Mouse (Mus musculus) midbrain, embryonic 16.5 days (tissue): Measurements from ENCODE around the gene Calhm3. TPM values are rescaled to one million over a fixed set of nuclear protein-coding genes. Genes with fewer than 3 reads are reported as not detected.

Experiments
- ATAC-seq: fragments of 200-750 bp; cut with Nextera tagmentation; 2 replicates; pipeline ENCODE4 v1.8.0; 2017; ENCODE audit warnings: moderate TSS enrichment
- H3K27ac ChIP-seq: fragments of 300-500 bp; sonication (generic); 2 replicates; pipeline ENCODE4 v1.5.1; 2014; ENCODE audit warnings: mild to moderate bottlenecking, low read length, mixed read lengths
- H3K27me3 ChIP-seq: fragments of 300-500 bp; sonication (generic); 2 replicates; pipeline ENCODE4 v1.6.1; 2014; ENCODE audit warnings: low read depth, low read length, mixed read lengths; ENCODE audit not compliant: control insufficient read depth, insufficient read depth
- H3K36me3 ChIP-seq: fragments of 300-500 bp; sonication (generic); 2 replicates; pipeline ENCODE4 v1.6.1; 2014; ENCODE audit warnings: mild to moderate bottlenecking, low read length, moderate library complexity, mixed read lengths; ENCODE audit not compliant: control insufficient read depth, insufficient read depth
- H3K4me1 ChIP-seq: fragments of 300-500 bp; sonication (generic); 2 replicates; pipeline ENCODE4 v1.6.1; 2014; ENCODE audit warnings: mild to moderate bottlenecking, low read length, mixed read lengths; ENCODE audit not compliant: control insufficient read depth, insufficient read depth
- H3K4me2 ChIP-seq: fragments of 300-500 bp; sonication (generic); 2 replicates; pipeline ENCODE4 v1.6.1; 2014; ENCODE audit warnings: mild to moderate bottlenecking, low read length, mixed read lengths
- H3K4me3 ChIP-seq: fragments of 300-500 bp; sonication (generic); 2 replicates; pipeline ENCODE4 v1.5.1; 2014; ENCODE audit warnings: low read depth, mild to moderate bottlenecking, low read length, moderate library complexity, mixed read lengths
- H3K9ac ChIP-seq: fragments of 300-500 bp; sonication (generic); 2 replicates; pipeline ENCODE4 v1.6.1; 2014; ENCODE audit warnings: low read depth, low read length, mixed read lengths
- H3K9me3 ChIP-seq: fragments of 300-500 bp; sonication (generic); replicated peaks from 2 replicates; pipeline ENCODE4 v1.6.1; 2014; ENCODE audit warnings: mild to moderate bottlenecking, low read length, mixed read lengths; ENCODE audit not compliant: control insufficient read depth, poor library complexity, severe bottlenecking
- WGBS: fragments of 180-500 bp; shearing (Covaris S2); extraction: QIAGEN DNeasy Blood & Tissue Kit; methylation state at CpG from one replicate; pipeline ENCODE4 v1.1.7; 2014; 5-methylcytosine and 5-hydroxymethylcytosine counted together
- polyA plus RNA-seq: library from polyadenylated mRNA; unstranded; fragments of >200 nt; fragmentation: Nextera tagmentation; extraction: Ambion mirVana; gene quantifications from 2 replicates; pipeline ENCODE4 v1.2.1, GENCODE M21; 2015

The Calhm3 gene
- polyA plus RNA-seq, result not detected in 2 replicates

DNA sequence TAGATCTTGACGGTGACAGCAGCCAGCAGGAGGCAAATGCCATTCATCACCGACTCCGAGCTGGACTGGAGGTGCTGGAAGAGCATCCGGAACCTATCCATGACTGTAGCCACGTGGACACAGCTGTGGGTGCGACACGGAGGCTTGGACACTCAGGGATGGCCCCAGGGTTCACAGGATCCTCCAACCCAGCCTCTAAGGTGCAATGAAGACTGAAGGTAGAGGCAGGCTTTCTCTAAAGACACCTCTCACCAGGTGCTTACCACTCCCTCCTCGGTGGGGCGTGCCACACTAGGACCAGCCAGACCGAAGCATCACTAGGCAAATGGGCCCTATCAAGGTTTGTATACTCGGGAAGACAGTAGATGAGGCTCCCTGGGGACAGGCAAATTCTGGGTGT is at the start of gene Calhm3:
TSS of gene Calhm3 (minus strand) at position 101 of the 400 bp plus-strand sequence.
- 84% methylated on average over 11 of the region's 11 CpGs for WGBS
- Histone ChIP-seq H3K9ac (no peak within 1 kb of the TSS), H3K4me1 (no peaks in the 10 kb centered on the region), H3K4me3 (no peak within 1 kb of the TSS), H3K27ac (no peak within 1 kb of the TSS), H3K4me2 (no peak within 1 kb of the TSS), H3K9me3 (no peaks in the 10 kb centered on the region), H3K36me3 (no peaks in the 10 kb centered on the region), H3K27me3 (no peaks in the 10 kb centered on the region)
- no peak for ATAC-seq

DNA sequence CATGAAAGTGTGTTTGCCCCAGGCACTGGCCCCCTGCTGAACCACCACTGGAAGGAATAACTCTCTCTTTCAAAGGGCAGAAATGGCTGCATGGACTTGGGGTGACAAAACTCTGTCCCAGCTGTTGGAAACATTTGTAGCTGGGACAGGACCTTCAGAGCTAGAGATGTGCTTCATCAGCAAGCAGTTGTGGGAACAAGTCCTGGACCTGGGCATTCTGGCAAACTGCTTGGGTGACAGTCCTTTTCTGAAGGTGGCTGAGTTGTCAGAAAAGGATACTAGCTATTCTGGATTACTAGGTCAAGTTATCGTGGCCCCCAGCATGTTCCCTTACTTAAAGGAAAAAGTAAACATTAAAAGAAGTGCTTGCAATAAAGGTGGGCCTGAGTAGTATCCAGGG is 48.6 kb upstream of the Calhm3 start:
- no peak for ATAC-seq
- Histone ChIP-seq H3K27me3 (no peaks in the 10 kb centered on the region; the same call in 1 of the 2 replicates), H3K9me3 (no peaks in the 10 kb centered on the region), H3K9ac (no peak overlapping the region), H3K4me2 (no peak overlapping the region), H3K4me3 (no peak overlapping the region), H3K27ac (no peak overlapping the region), H3K36me3 (no peaks in the 10 kb centered on the region), H3K4me1 (peaks cover 2% of the 10 kb centered on the region; the same call in 1 of the 2 replicates)
- WGBS, result 78% methylated on average over 1 of the region's 1 CpGs

DNA sequence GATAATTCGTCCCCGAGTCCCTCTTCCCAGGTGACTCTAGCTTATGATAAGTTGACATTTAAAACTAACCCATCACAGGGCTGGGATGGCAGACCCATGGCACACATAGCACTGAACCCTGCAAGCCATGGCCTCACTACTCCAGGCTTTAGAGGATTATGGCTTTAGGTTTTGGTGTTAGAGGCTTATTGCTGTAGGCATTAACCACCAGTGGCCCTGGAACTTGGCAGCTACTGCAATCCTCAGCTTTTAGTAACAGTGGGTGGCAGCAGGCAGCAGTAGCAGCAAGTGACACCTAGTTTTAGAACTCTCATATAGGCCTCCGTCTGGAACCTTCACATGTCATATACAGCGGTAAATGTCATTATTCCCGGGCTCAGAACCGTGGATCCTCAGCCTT is 47.1 kb upstream of the Calhm3 start:
- WGBS, result 87% methylated on average over 6 of the region's 6 CpGs
- Histone ChIP-seq H3K4me1 (peaks cover 5% of the 10 kb centered on the region; the same call in 1 of the 2 replicates), H3K9me3 (no peaks in the 10 kb centered on the region), H3K36me3 (no peaks in the 10 kb centered on the region), H3K4me3 (no peak overlapping the region), H3K9ac (no peak overlapping the region), H3K4me2 (no peak overlapping the region), H3K27me3 (no peaks in the 10 kb centered on the region; the same call in 1 of the 2 replicates), H3K27ac (no peak overlapping the region)
- no peak for ATAC-seq

DNA sequence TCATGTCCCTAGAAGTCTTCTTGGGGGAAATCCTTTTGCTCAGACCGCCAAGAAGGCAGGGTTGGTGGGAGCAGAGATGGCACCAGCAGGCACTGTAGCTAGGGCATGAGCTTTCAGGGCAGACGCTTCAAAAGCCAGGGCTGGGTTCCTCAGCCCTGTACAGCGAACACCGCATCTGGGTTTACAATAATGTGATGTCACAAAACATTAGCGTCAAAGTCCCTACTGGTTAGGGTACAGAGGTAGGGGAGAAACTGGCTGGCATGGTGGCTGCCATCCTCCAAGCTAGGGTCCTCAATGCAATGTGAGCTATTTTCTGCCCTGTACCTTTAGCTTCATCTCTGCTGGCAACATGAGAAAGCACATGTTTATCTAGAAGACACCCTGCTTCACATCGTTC is 45.5 kb upstream of the Calhm3 start:
- Histone ChIP-seq H3K27me3 (no peaks in the 10 kb centered on the region; the same call in 1 of the 2 replicates), H3K36me3 (no peaks in the 10 kb centered on the region), H3K4me2 (no peak overlapping the region), H3K9me3 (no peaks in the 10 kb centered on the region), H3K9ac (no peak overlapping the region), H3K4me1 (peaks cover 5% of the 10 kb centered on the region; the same call in 1 of the 2 replicates), H3K27ac (no peak overlapping the region), H3K4me3 (no peak overlapping the region)
- ATAC-seq, result no peak
- WGBS, result 86% methylated on average over 6 of the region's 6 CpGs

DNA sequence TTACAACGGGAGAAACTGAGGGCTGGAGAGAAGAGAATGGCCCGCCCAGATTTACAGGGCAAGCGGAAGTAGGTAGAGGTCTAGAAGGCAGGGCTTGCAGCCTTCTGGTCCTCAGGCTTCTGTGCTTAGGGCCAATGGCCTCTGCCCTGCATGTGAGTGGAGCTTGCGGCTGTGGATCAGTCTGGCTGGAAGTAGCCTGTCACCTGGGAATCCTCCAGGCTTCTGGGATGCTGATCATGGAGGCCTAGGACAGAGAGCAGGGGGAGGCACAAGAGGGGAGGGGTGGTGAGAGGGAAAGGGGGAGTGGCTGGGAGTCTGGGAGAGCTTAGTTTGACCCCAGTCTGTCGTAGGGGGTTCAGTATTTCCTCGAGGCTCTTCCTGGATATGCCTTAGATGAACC is 44.9 kb upstream of the Calhm3 start:
- H3K27me3 ChIP-seq, result no peaks in the 10 kb centered on the region; the same call in 1 of the 2 replicates
- H3K9ac ChIP-seq, result no peak overlapping the region
- no peak overlapping the region for H3K4me2 ChIP-seq
- ATAC-seq, result no peak
- H3K36me3 ChIP-seq, result no peaks in the 10 kb centered on the region
- no peaks in the 10 kb centered on the region for H3K9me3 ChIP-seq
- peaks cover 5% of the 10 kb centered on the region; the same call in 1 of the 2 replicates for H3K4me1 ChIP-seq
- H3K4me3 ChIP-seq, result no peak overlapping the region
- no peak overlapping the region for H3K27ac ChIP-seq
- WGBS, result 72% methylated on average over 6 of the region's 6 CpGs

DNA sequence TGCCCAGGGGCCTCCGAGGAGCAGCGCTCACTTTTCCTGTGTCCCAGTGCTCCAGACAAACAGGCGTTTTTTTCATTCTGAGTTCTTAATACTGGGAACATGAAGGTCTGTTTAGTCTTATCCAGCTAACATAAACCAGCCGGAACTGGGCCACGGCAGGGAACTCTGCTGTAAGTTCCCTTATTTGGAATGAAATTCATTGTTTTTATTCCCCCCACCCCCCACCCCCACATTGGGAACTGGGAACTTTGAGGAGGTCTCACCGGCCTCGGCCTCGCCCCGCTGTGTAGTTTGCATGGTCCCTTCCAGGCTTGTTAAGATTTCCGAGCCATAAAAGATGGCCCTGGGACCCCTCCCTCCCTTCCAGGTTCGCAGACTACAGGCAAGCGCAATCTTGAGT is 44.4 kb upstream of the Calhm3 start:
- Histone ChIP-seq H3K36me3 (no peaks in the 10 kb centered on the region), H3K9ac (no peak overlapping the region), H3K27me3 (no peaks in the 10 kb centered on the region; the same call in 1 of the 2 replicates), H3K4me3 (no peak overlapping the region), H3K9me3 (no peaks in the 10 kb centered on the region), H3K4me1 (peaks cover 5% of the 10 kb centered on the region; the same call in 1 of the 2 replicates), H3K27ac (no peak overlapping the region), H3K4me2 (no peak overlapping the region)
- 58% methylated on average over 12 of the region's 12 CpGs for WGBS
- no peak for ATAC-seq

DNA sequence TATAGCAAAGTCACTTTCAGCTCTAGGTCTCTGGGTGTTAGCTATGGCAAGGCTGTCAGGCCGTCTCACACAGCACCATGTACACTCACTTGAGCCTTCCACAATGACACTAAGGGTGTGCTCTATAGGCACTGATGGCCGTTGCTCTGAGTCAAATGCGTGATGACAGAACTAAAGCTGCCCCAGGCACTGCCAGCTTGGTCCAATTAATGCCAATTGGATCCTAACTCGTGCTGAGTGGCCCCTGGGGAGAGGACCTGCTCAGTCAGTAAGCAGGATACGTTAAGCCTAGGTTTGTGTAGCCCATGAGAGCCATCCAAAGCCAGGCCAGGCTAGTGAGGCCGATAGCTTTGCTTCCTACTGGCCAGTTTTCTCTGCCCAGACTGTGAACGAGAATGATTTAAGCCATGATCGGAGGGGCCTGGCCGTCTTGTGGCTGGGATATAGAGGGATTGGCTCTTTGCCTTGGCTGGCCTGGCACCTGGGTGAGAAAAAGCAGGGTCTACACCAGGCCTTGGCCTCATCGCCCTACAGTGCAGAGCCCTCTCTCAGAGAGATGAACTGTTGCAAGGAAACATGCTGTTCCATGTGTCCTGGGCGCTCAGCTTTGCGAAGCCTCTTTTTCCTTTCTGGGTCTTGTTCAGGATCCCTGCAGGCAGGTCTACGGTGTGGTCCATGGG is 41.2 kb upstream of the Calhm3 start:
- ATAC-seq, result no peak
- no peaks in the 10 kb centered on the region; the same call in 1 of the 2 replicates for H3K27me3 ChIP-seq
- H3K27ac ChIP-seq, result no peak overlapping the region
- no peak overlapping the region for H3K4me2 ChIP-seq
- no peak overlapping the region for H3K4me3 ChIP-seq
- peaks cover 5% of the 10 kb centered on the region; the same call in 1 of the 2 replicates for H3K4me1 ChIP-seq
- WGBS, result 76% methylated on average over 13 of the region's 13 CpGs
- H3K9ac ChIP-seq, result no peak overlapping the region
- H3K9me3 ChIP-seq, result no peaks in the 10 kb centered on the region
- no peaks in the 10 kb centered on the region for H3K36me3 ChIP-seq

DNA sequence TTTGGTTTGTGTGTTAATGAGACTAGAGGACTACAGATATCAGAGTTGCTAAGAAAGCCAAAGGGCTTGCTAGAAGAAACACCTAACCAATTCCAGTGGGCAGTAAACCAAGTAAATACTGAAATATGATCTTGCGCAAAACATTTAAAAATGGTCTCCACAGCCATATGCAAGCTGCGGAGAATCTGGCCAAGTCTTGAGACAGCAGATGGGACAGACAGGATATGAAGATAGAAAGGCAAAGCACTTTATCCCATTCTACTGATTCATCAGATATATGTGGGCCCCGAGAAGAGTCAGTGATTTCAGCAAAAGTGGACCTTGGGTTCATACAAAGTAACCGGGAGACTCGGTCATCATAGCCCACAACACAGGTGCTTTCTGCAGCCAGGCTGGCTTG is 34.6 kb upstream of the Calhm3 start:
- Histone ChIP-seq H3K27ac (no peak overlapping the region), H3K4me1 (peaks cover 3% of the 10 kb centered on the region; the same call in 1 of the 2 replicates), H3K9ac (no peak overlapping the region), H3K36me3 (no peaks in the 10 kb centered on the region), H3K4me2 (no peak overlapping the region), H3K9me3 (no peaks in the 10 kb centered on the region), H3K27me3 (no peaks in the 10 kb centered on the region), H3K4me3 (no peak overlapping the region)
- no peak for ATAC-seq
- WGBS, result 97% methylated on average over 5 of the region's 5 CpGs

DNA sequence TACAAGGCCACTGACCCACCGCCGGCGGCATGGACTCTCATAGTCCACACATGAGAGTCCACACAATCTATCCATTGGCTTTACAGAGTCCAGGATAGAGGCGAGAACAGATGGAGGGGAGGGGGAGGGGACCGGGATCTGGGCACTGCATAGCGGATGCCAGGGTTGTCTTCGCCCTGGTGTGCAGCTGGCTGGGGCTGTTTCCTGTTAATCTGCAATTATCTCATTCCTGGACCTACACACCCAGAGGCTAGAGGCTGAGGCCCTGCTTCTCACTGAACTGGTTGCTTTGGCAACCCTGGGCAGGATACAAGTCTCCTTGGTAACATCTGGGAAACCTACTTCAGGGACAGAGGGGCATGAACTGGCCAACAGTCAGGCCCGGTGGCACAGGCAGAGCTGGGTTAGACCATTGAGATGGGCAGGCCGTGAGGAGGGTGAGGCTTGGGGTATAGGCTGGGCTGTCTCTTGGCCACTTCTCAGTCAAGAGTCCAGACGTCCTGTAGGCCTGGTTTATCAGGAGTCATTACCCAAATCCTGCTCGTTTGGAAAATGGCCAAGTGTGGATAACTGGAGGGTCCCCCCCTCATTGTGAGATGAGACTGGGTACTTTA is 31.1 kb upstream of the Calhm3 start:
- no peak overlapping the region for H3K4me3 ChIP-seq
- WGBS, result 63% methylated on average over 11 of the region's 11 CpGs
- ATAC-seq, result peak; percentile 82

More for the DNA sequence above, 31.1 kb upstream of the Calhm3 start:
- Histone ChIP-seq H3K9ac (no peak overlapping the region), H3K36me3 (no peaks in the 10 kb centered on the region), H3K4me2 (no peak overlapping the region), H3K9me3 (no peaks in the 10 kb centered on the region), H3K27me3 (no peaks in the 10 kb centered on the region), H3K4me1 (peaks cover 10% of the 10 kb centered on the region), H3K27ac (no peak overlapping the region)
